Mouse (Mus musculus) frontal cortex, postnatal 14 days (tissue): ENCODE measurements around the gene Lfng.

Experiments
- DNase-seq, 2 experiments: peaks; one replicate each; pipeline ENCODE4 v3.0.0; 2022; ENCODE audit warnings: low spot score in 2 of 2

The Lfng gene

DNA sequence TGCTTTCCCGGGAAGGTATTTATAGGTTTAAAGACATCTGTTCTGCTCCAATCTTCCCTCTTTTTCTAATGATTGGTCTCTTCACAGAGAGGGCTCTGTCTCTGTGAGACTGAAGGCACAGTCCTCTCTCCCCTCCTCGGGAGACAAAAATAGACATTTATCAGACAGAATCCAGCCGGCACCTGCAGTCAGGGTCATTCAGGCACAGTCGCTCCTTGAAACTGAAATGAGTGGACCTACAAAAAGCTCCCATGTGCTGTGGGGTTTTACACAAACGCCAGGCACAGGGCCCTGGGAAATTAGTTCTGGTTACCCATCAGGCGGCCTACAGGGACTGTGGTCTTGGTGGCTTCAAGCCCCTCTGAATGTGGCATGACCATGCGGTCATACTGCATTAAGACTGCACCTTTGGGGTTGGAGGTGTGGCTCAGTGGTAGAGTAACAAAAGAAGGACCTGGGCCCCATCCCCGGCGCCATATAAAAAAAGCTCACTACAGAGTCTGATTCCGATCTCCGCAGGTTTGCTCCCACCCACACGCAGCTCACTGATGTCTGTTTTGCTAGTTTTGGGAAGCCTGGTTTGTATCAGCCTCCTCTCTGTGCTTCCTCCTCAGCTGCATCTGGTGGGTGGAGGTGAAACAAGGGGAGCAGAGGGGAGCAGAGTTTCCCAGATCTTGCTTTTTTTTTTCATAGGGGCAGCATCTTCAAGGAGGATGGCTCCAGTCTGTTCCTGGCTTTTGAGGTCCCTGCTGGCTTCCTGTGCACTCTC, 54.9 kb downstream of the Lfng start:
- no peak for DNase-seq

DNA sequence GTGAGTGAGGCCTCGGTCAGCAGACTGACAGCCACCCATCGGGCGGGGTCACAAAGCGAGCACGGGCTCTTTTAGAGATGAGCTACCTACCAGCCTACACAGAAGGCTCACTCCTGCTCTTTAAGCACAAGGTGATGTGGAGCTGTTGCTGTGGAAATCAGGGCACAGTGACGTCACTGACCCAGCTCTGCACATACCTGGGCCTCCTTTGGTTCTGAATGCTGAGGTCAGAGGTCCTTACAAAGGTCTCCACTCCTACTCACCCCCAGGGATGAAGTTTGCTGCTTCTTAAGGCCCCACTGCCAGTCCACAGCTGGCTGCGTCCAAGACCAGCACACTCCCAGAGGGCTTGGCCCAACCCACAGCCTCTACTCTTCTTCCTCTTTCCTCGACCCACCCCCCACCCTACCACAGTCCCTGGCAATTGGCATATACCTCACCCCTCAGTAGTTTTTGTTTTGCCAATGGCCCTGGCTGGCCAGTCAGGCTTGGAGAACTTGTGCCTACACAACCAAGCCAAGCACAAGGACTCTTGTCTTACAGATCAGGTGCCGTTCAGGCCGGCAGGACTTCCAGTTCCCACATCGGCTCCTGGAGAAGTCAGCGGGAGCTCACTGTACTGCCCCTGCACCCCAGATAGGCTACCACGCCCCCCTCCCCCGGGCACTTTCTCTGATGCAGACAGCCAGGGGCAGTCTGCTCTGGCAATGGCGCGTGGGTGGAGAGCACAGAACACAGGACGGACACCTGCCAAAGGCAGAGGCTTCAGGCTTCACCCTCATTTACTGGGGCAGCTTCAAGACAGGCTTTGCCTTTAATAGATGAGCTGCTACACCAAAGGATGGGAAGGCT, 55.8 kb downstream of the Lfng start:
- DNase-seq = peak in 1 of 2 experiments; percentile 49

DNA sequence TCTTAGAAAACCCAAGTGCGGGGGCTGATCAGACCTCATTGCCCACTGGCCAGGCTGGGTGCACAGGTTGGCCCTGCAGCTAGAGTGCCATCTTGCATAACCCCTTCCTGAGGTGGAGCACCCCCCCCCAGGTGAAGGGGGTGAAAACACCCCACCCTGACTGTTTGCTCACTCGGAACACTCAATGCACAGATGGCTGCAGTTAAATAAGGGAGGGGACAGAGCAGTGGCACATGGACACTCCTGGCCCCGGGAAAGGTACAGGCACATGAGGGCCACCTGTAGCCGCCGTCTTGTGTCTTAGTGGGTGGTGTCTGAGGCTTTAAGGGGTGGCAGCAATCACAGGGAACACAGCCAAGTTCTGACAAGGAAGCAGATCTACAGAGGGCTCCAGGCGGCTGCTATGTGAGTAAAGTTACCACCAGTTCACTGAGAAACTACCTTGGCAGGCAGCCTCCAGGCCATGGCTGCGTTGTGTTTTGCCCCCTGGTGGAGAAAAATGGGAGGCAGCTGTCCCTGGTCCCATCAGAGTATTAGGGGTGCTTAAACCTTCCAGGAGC, 56.6 kb downstream of the Lfng start:
- DNase-seq = no peak
